Mouse (Mus musculus) liver, adult (tissue): ENCODE measurements around the gene Agmat.

Experiments used
- GATA4 ChIP-seq: IDR thresholded peaks from 2 replicates; pipeline ENCODE4 v1.6.1; 2014; ENCODE audit warnings: mild to moderate bottlenecking, low read length; ENCODE audit not compliant: insufficient replicate concordance

Gene Agmat

GRCm38 (mm10) chr4:141746578-141747346 lies at the start of gene Agmat:
Gene Agmat, plus strand, starts transcription at chr4:141746672.
- no peak for TF ChIP-seq GATA4

GRCm38 (mm10) chr4:141704625-141705024 lies 41.8 kb upstream of the Agmat start:
- TF ChIP-seq GATA4 = no peak

GRCm38 (mm10) chr4:141705331-141705730 lies 41.1 kb upstream of the Agmat start:
- no peak for TF ChIP-seq GATA4

- no peak for TF ChIP-seq GATA4
These were observed 38.5 kb upstream of the Agmat start for GRCm38 (mm10) chr4:141708005-141708404.

- TF ChIP-seq GATA4 = no peak
These were observed 37.5 kb upstream of the Agmat start for GRCm38 (mm10) chr4:141708971-141709370.

GRCm38 (mm10) chr4:141711250-141711649 lies 35.2 kb upstream of the Agmat start:
- no peak for TF ChIP-seq GATA4

- no peak for TF ChIP-seq GATA4
These were observed 32.8 kb upstream of the Agmat start for GRCm38 (mm10) chr4:141713598-141714142.

- TF ChIP-seq GATA4 = no peak
These were observed 31.4 kb upstream of the Agmat start for GRCm38 (mm10) chr4:141715027-141715426.

- no peak for TF ChIP-seq GATA4
These were observed 28.8 kb upstream of the Agmat start for GRCm38 (mm10) chr4:141717633-141718032.

- TF ChIP-seq GATA4 = no peak
These were observed 27.2 kb upstream of the Agmat start for GRCm38 (mm10) chr4:141719304-141719703.

GRCm38 (mm10) chr4:141720761-141721523 lies 25.5 kb upstream of the Agmat start:
- no peak for TF ChIP-seq GATA4

GRCm38 (mm10) chr4:141721961-141722360 lies 24.5 kb upstream of the Agmat start:
- TF ChIP-seq GATA4 = no peak

GRCm38 (mm10) chr4:141722731-141723672 lies 23.5 kb upstream of the Agmat start, which contains the start of gene Ddi2:
Gene Ddi2, minus strand, starts transcription at chr4:141723419.
- TF ChIP-seq GATA4 = no peak

GRCm38 (mm10) chr4:141723673-141724068 lies 22.8 kb upstream of the Agmat start:
- TF ChIP-seq GATA4 = no peak

- no peak for TF ChIP-seq GATA4
These were observed 21.9 kb upstream of the Agmat start for GRCm38 (mm10) chr4:141724594-141724993.
